Mouse (Mus musculus) brain, adult 2 months (tissue): Measurements from ENCODE around the gene Nostrin.

Experiments
- DNase-seq: peaks from one replicate; pipeline ENCODE4 v3.0.0; 2011; ENCODE audit warnings: low read depth, low spot score

Gene Nostrin

GRCm38 (mm10) chr2:69135661-69136576 lies at the start of gene Nostrin:
Gene Nostrin, plus strand, starts transcription at chr2:69135800.
- DNase-seq = peak; percentile 57

GRCm38 (mm10) chr2:69086505-69087260 lies 48.9 kb upstream of the Nostrin start:
- DNase-seq = peak; percentile 32

DNA sequence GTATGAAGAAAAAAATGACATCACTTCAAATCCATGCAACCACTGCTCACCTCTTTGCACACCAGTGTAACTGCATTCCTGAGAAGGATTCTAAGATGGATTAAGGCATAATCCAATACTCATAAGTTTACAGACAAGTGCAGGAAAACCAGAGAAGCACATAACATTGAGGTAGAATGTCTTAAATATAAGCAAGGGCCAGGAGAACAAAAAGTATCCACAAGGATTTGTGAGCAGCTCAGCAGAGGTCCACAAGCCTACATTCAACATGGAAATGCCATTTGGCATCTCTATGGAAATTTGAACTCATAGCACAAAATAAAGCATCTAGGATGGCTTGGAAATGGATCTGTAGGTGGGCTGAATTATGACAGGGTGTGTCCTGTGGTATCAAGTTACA lies 39.8 kb upstream of the Nostrin start:
- no peak for DNase-seq

DNA sequence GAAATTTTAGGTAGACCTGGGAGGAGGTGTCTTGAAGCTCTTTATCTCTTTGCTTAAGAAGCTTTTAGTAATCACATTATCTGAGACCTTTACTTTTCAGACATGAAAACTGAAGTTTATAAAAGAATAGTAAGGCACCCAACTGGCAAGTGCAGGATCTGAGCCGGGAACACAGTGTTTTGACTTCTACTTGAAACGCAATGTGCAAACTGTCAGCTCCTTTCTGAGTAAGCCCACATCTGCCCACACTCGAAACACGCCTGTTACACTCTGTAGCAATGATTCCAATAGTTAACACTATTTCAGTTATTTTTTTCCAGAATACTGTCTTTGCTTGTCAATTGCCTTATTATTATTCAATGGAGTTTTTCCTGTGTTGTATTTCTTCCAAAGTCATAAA lies 38.8 kb upstream of the Nostrin start:
- DNase-seq = peak; percentile 73

- no peak for DNase-seq
Observed at GRCm38 (mm10) chr2:69097526-69097925, 38.1 kb upstream of the Nostrin start.

DNA sequence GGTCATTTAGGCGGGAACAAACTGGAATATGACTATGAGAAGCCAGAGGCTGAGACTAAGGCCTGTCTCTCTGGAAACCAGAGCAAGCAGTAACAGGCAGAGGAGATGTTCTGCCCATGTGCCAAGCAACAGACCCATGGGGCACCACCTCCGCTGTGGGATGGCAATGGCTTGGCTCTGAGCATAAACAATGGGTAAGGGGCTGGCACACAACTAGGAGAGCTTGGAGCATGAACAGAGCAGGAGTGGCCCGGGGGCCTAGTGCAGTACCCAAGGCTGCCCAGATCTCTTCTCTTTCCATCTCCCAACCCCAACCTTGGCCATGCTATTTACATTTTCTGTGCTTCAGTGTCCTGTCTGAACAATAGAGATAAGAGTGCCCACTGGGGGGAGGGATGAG lies 36.9 kb upstream of the Nostrin start:
- DNase-seq = no peak

DNA sequence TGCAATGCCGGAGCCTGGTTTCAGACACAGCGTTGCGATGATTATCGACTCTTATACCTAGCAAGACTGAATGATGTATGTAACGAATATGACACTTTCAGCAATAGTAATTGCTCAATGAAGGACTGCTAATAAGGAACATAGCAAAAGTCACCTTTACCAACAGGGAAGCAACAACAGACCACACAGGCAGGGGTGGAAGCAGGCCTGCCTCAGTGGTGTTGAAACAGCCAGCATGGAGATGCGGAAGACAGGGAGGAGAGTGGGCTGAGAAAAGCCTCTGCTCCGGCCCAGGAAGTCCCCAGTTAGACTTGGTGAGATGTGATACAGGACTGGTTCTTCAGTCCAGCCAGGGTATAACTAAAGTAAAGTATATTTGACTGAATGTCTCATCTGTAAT lies 36.5 kb upstream of the Nostrin start:
- DNase-seq = no peak

DNA sequence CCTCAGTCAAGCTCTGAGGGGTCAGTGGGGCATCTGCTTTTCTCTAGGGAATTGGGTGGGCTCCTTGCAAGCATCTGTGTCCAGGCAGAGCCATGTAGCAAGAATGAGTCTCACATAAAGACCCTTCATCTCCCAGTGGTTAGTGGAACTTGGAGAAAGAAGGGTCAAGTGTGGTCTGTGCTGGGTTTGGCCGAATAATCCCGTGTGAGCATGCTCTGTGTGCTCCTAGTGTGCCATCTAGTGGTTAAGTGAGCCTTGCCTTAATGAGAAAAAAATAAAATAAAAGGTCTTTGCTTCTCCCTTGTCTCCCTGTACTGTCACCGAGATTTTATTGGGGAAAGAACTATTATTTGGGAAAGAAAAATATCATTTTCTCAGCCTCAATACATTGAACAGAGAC lies 34.9 kb upstream of the Nostrin start:
- peak; percentile 60 for DNase-seq

DNA sequence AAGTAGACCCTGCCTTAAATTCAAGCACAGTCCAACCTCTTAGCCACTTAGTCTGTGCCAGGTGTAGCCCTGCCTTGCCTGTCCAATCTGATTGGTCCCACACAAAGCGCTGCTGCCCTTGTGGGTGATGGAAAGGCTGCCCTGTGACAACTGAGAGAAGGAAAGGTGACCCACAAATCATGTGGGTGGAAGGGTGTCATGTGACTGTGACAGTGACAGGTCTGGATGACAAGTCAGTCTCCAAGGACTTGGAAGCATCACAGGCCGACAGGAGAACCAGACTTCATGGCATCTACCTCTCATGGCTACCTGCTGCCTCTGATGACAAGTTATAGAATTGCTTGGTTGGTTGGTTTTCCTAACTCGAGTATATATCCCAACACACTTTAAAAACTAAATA lies 32.1 kb upstream of the Nostrin start:
- no peak for DNase-seq

DNA sequence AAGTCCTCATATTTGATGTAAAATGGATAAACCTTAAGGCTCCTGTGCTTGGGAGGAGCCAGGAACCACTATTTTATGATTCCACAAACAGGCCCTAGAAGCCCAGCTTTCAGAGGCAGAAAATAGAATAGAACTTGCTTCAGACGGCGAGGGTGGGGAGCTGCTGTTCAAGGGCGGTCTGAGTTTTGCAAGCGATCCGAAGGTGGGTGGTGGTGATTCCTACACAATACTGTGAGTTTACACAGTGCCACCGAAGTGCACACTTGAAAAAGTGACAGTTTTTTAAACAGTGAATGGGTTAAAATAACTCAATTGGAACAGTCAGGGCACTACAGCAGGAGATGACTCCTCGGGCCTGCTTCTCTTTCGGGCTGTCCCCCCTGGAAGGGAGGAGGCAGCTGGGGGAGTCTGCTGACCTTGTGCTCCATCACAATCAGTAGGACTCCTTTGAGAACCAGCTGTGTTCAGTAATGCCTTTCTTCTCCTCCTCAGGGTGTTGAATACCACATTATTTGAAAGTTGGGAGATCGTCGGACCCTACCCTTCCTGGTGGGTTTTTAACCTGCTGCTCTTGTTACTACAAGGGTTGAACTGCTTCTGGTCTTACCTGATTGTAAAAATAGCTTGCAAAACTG lies 31.0 kb upstream of the Nostrin start:
- peak; percentile 69 for DNase-seq

- no peak for DNase-seq
Observed at GRCm38 (mm10) chr2:69109246-69109645, 26.4 kb upstream of the Nostrin start.

- DNase-seq = peak; percentile 77
Observed at GRCm38 (mm10) chr2:69109710-69110109, 25.9 kb upstream of the Nostrin start.

DNA sequence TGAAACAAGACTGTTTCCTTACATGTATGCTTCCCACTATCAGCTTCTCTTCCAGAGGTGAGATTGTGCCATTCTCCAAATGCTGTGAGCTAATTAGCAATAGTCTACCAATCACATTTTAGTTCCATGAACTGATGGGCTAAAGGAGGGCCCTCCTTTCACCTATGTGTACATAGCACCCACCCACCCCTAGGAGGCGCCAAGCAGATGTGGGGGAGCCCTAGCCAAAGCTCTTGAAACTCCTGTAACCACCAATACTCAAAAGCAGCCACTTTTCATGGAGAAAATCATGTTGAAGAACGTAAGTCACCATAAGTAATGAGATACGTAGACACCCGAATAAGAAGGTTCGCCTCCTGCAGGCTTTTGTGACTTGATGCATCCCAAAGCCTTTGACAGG lies 23.0 kb upstream of the Nostrin start:
- DNase-seq = no peak

DNA sequence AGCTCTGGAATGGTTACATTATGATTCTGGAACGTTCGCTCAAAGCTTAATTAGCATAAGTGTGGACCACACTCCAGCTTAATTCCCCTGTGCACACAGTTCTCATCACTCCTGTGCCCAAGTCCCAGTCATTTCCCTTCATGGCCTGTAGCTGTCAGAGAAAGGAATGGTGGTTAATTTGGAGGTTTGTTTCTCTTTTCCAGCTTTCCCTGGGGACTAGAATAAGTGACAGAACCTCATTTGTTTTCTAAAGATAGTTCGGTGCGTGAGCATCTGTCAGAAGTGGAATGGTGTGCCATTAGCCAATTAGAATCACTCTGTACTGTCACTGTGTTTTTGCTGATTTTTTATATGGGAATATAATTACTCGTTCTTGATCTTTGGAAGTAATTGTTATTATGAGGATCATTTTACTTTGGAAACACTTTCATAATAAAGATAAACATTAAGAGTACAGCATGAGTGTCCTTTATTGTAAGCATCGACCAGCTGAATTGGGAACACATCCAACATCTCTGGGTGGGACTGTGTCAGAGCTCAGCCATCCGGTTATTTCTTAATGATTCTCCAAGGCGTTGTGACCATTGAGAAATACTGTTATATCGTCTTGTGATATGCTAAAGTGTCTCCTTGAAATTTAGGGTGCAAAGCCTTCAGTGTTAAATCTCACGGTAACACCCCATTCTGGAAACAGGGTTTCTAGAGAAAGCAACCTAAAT lies 21.6 kb upstream of the Nostrin start:
- peak; percentile 38 for DNase-seq

DNA sequence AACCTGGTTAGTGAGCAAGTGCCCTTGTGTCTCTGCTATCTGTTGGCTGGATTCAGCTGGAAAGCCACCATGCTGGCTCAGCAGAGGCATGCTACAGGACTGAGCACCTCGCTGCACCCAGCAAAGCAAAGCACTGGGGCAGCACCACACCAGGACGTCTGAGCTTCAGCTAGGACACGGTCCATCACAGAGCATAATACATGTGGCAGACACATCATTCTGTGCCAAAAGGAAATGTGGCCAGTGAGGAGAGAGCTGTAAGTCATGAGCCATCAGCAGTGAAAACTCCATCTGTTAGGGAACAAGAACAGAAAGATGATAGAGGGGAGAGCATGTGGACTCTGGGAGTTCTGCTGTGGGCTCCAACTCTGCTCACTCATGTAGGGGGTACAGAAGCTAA lies 19.7 kb upstream of the Nostrin start:
- no peak for DNase-seq

GRCm38 (mm10) chr2:69116767-69117166 lies 18.8 kb upstream of the Nostrin start:
- no peak for DNase-seq

GRCm38 (mm10) chr2:69118994-69119393 lies 16.6 kb upstream of the Nostrin start:
- DNase-seq = no peak

GRCm38 (mm10) chr2:69119718-69120117 lies 15.9 kb upstream of the Nostrin start:
- DNase-seq = no peak

DNA sequence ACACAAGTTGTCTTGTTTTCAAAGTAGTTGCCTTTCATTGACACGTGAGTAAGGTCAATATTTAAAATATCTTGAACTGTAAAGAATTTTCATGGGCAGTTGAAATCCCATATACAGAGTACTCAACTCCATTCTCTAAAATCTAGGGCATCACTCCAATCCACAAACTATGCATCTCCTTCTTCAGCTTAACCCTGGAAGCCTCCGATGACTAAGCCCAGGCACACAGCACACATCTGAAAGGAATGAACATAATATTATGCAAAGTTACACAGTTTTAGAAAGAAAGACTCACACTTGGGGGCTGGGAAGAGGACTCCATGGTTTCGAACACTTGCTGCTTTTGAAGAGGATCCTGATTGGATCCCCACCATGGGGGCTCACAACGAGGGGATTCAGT lies 13.9 kb upstream of the Nostrin start:
- DNase-seq = no peak

DNA sequence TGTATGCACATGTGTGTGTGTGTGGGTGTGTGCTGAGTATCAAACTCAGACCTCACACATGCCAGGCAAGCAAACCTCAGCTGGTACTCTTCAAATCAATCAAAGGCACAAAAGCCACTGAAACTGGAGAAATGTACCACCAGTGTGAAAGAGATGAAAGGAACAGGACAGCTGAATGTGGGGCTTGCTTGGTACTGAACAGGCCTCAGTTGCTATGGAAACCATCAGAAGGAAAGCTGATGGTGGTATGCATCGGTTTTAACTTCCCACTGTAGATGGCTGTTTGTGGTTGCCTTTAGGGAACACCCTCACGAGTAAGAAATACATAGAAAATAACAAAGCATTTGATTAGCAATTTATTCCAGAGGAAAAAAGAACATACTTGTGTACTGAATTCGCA lies 10.2 kb upstream of the Nostrin start:
- DNase-seq = no peak

DNA sequence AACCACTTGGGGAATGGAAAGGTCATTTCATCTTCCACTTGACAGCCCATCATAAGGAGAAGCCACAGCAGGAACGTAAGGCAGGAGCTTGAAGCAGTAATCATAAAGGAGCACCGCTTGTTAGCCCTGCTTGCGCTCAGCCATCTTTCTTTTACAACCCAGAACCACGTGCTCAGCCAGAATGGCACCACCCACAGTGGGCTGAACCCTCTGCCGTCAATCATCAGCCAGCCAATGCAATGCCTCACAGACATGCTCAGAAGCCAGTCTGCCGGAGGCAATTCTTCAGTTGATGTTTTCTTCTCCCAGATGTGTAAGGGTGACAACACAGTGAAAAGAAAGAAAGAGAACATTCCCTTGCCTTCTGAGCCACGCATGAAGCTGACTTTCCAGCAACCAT lies 7.3 kb upstream of the Nostrin start:
- DNase-seq = no peak

DNA sequence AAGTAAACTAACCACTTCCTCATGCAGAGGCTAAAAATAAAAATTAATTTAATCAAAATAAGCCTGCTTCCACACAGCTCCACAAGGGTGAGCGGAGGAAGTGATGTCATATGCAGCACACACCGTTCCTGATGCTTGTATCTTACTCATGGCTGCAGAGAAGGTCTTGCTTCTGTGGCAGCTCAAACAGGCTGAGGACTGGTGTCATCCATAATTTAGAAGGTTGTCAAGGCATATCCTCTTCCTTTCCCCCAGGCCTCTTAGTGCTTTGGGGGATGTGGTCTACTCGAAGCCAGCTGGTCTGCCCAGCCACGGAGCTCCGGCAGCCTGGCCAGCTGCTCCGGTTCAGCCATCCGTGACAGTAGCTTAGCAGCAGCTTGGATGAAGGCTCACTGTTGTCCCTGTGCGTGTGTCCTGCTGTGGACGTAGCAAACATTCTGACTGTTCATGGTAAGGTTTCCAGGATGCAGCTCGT lies 6.6 kb upstream of the Nostrin start:
- no peak for DNase-seq
